Mouse (Mus musculus): ENCODE results near the gene Tnrc6b. TPM values are rescaled to one million over a fixed set of nuclear protein-coding genes. Genes with fewer than 3 reads are reported as not detected.

Tnrc6b gene
- total and polyA plus RNA-seq, 2 experiments = 7.3 to 18.2 TPM

DNA sequence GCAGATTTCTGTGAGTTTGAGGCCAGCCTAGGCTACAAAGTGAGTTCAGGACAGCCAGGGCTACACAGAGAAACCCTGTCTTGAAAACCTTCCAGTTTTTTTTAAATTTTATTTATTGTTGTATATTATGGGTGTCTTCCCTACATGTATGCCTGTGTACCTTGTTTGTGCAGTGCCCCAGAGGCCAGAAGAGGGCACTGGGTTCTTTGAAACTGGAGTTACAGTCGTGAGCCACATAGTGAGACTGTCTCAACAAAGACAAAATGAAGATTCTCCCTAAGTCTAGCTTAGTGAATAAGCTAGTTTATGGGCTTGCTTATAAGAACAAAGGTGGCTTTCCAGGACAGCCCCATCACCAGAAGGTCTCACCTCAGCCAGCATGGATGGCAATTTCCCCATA, 25.4 kb downstream of the Tnrc6b start:
- no peak overlapping the region for H3K27ac ChIP-seq (replicated peaks; ENCODE audit: insufficient read depth, low read depth, low read length)
- no peaks in the 10 kb centered on the region for H3K27me3 ChIP-seq (ENCODE audit: control insufficient read depth, insufficient read depth, low read length)
- 39% methylated on average over 1 of the region's 1 CpGs for WGBS
- no peaks in the 10 kb centered on the region for H3K36me3 ChIP-seq (ENCODE audit: control insufficient read depth, insufficient read depth, low read length)
- peaks cover 18% of the 10 kb centered on the region; the same call in 1 of the 2 replicates for H3K79me2 ChIP-seq (ENCODE audit: control insufficient read depth, insufficient read depth, low read length)
- no peak overlapping the region for H3K9ac ChIP-seq (ENCODE audit: low read depth, low read length)
- no peaks in the 10 kb centered on the region; the same call in 1 of the 2 replicates for H3K4me1 ChIP-seq (ENCODE audit: control insufficient read depth, insufficient read depth, low read length)
- no peak for TF ChIP-seq POLR2A (IDR thresholded peaks at IDR 0.05; ENCODE audit: extremely low read depth, insufficient read depth, low read length)
- no peak for TF ChIP-seq CTCF (IDR thresholded peaks at IDR 0.05; ENCODE audit: low read depth, low read length)
- no peak for DNase-seq (ENCODE audit: extremely low read depth, low read depth, low spot score)
- no peak overlapping the region for H3K4me3 ChIP-seq (ENCODE audit: insufficient read depth, low read depth, low read length)

DNA sequence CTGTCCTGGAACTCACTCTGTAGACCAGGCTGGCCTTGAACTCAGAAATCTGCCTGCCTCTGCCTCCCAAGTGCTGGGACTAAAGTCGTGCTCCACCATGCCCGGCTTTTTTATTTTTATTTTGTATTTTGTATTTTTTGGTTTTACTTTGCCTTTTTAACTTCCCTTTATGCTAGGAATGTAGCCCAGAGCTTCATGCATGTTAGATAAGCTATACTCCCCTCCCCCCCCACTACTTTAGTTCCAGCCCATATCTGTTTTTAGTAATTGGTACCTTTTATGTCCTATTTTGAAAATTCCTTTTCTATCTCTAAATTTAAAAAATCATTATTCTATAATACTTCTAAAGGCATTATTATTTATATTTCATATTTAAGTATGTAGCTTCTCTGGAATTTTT, 27.1 kb downstream of the Tnrc6b start:
- no peak for DNase-seq (ENCODE audit: extremely low read depth, low read depth, low spot score)
- Histone ChIP-seq H3K4me1 (ENCODE audit: control insufficient read depth, insufficient read depth, low read length) (0 out of 2 replicates have a peak, but pooled peaks cover 2% of the 10 kb centered on the region), H3K36me3 (ENCODE audit: control insufficient read depth, insufficient read depth, low read length) (no peaks in the 10 kb centered on the region), H3K4me3 (ENCODE audit: insufficient read depth, low read depth, low read length) (no peak overlapping the region), H3K27me3 (ENCODE audit: control insufficient read depth, insufficient read depth, low read length) (no peaks in the 10 kb centered on the region), H3K79me2 (ENCODE audit: control insufficient read depth, insufficient read depth, low read length) (peaks cover 25% of the 10 kb centered on the region; the same call in 1 of the 2 replicates), H3K9ac (ENCODE audit: low read depth, low read length) (no peak overlapping the region), H3K27ac (replicated peaks; ENCODE audit: insufficient read depth, low read depth, low read length) (no peak overlapping the region)
- TF ChIP-seq CTCF (IDR thresholded peaks at IDR 0.05; ENCODE audit: low read depth, low read length) = no peak
- TF ChIP-seq POLR2A (IDR thresholded peaks at IDR 0.05; ENCODE audit: extremely low read depth, insufficient read depth, low read length) = no peak
- 84% methylated on average over 2 of the region's 2 CpGs for WGBS

DNA sequence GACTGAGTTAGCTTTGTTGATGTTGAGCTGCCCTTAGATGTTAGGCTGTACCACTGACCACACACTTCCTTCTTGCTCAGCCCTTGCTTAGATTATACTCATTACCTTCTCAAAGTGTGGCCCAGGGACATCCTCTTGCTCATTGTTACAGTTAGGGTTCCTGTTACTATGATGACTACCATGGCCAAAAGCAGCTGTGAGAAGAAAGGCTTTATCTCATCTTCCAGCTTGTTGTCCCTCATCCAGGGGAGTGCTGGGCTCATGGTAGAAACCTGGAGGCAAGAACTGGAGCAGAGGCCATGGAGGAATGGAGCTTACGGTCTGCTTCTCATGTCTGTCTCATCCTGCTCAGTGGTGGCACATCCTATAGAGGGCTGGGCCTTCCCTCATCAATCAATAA, 28.9 kb downstream of the Tnrc6b start:
- 94% methylated on average over 1 of the region's 1 CpGs for WGBS
- Histone ChIP-seq H3K27ac (replicated peaks; ENCODE audit: insufficient read depth, low read depth, low read length) (no peak overlapping the region), H3K36me3 (ENCODE audit: control insufficient read depth, insufficient read depth, low read length) (no peaks in the 10 kb centered on the region)

DNA sequence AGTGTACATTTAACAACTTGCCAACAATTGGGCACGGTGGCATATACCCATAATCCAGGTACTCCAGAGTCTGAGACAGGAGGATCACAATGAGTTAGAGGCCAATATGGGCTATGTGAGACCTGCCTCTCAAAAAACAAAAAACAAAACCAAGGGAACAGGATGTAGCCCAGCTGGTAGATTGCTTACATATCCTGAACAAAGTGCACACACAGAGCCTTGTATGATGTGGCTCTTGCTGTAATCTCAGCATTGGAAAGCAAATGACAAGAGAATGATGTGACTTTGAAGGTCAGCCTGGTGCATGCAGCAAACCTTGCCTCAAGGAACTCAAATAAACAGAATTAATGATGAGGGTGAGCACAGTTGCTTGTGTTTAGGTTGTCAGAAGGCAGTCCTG, 30.7 kb downstream of the Tnrc6b start:
- Histone ChIP-seq H3K79me2 (ENCODE audit: control insufficient read depth, insufficient read depth, low read length) (peaks cover 30% of the 10 kb centered on the region; the same call in 1 of the 2 replicates), H3K4me1 (ENCODE audit: control insufficient read depth, insufficient read depth, low read length) (0 out of 2 replicates have a peak, but pooled peaks cover 2% of the 10 kb centered on the region), H3K9ac (ENCODE audit: low read depth, low read length) (no peak overlapping the region), H3K27me3 (ENCODE audit: control insufficient read depth, insufficient read depth, low read length) (no peaks in the 10 kb centered on the region), H3K4me3 (ENCODE audit: insufficient read depth, low read depth, low read length) (no peak overlapping the region), H3K27ac (replicated peaks; ENCODE audit: insufficient read depth, low read depth, low read length) (no peak overlapping the region), H3K36me3 (ENCODE audit: control insufficient read depth, insufficient read depth, low read length) (no peaks in the 10 kb centered on the region)
- no peak for TF ChIP-seq POLR2A (IDR thresholded peaks at IDR 0.05; ENCODE audit: extremely low read depth, insufficient read depth, low read length)
- TF ChIP-seq CTCF (IDR thresholded peaks at IDR 0.05; ENCODE audit: low read depth, low read length) = no peak
- no peak for DNase-seq (ENCODE audit: extremely low read depth, low read depth, low spot score)
- 53% methylated on average over 1 of the region's 1 CpGs for WGBS

More for the DNA sequence above, 28.9 kb downstream of the Tnrc6b start:
- H3K27me3 ChIP-seq (ENCODE audit: control insufficient read depth, insufficient read depth, low read length) = no peaks in the 10 kb centered on the region
- H3K4me3 ChIP-seq (ENCODE audit: insufficient read depth, low read depth, low read length) = no peak overlapping the region
- H3K79me2 ChIP-seq (ENCODE audit: control insufficient read depth, insufficient read depth, low read length) = peaks cover 25% of the 10 kb centered on the region; the same call in 1 of the 2 replicates
- no peak for DNase-seq (ENCODE audit: extremely low read depth, low read depth, low spot score)
- H3K4me1 ChIP-seq (ENCODE audit: control insufficient read depth, insufficient read depth, low read length) = 0 out of 2 replicates have a peak, but pooled peaks cover 2% of the 10 kb centered on the region
- H3K9ac ChIP-seq (ENCODE audit: low read depth, low read length) = no peak overlapping the region
- TF ChIP-seq POLR2A (IDR thresholded peaks at IDR 0.05; ENCODE audit: extremely low read depth, insufficient read depth, low read length) (no peak), CTCF (IDR thresholded peaks at IDR 0.05; ENCODE audit: low read depth, low read length) (no peak)

DNA sequence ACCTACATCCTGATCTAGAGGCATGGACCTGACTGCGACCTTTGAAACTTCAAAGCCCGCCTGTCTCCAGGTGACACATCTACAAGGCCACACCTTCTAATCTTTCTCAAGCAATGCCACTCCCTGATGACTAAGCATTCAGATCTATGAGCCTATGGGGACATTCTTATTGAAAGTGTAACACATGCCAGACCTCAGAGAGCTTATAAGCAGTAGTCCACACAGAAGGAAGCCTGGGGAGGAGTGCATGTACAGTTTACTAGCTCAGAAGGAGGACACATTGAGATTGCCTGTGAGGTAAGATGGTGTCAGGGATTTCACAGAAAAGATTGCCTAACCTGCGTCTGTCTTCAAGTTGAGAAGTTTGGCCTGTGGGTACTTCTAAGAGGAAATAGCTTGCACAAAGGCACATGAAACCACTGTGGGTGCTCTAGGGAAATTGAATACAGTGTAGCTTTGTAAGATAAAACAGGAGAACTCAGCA, 31.9 kb downstream of the Tnrc6b start:
- 80% methylated on average over 3 of the region's 3 CpGs for WGBS
- 0 out of 2 replicates have a peak, but pooled peaks cover 2% of the 10 kb centered on the region for H3K4me1 ChIP-seq (ENCODE audit: control insufficient read depth, insufficient read depth, low read length)
- no peak for DNase-seq (ENCODE audit: extremely low read depth, low read depth, low spot score)
- no peaks in the 10 kb centered on the region for H3K27me3 ChIP-seq (ENCODE audit: control insufficient read depth, insufficient read depth, low read length)
- H3K36me3 ChIP-seq (ENCODE audit: control insufficient read depth, insufficient read depth, low read length) = peaks cover 2% of the 10 kb centered on the region; the same call in 1 of the 2 replicates
- TF ChIP-seq CTCF (IDR thresholded peaks at IDR 0.05; ENCODE audit: low read depth, low read length) = no peak
- no peak for TF ChIP-seq POLR2A (IDR thresholded peaks at IDR 0.05; ENCODE audit: extremely low read depth, insufficient read depth, low read length)
- no peak overlapping the region for H3K9ac ChIP-seq (ENCODE audit: low read depth, low read length)
- H3K79me2 ChIP-seq (ENCODE audit: control insufficient read depth, insufficient read depth, low read length) = peaks cover 30% of the 10 kb centered on the region; the same call in 1 of the 2 replicates
- no peak overlapping the region for H3K27ac ChIP-seq (replicated peaks; ENCODE audit: insufficient read depth, low read depth, low read length)
- H3K4me3 ChIP-seq (ENCODE audit: insufficient read depth, low read depth, low read length) = no peak overlapping the region

DNA sequence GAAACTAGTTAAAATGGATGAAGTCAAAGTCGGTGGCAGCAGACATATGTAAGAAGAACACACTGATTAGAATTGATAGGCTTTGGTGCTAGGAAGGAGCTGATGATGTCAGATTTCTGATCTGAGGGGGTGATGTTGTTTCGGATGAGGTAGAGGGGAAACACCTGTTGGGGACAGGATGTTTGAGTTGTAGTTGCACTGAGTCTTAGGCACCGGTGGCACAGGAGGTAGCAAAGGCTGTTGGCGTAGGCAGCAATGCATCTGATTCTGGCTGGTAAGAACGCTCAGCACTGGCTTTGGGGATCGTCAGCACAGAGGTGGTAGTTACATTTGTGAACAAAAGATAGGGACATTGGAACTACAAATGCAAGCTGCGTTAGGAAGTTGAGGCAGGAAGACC, 32.5 kb downstream of the Tnrc6b start:
- Histone ChIP-seq H3K4me1 (ENCODE audit: control insufficient read depth, insufficient read depth, low read length) (0 out of 2 replicates have a peak, but pooled peaks cover 2% of the 10 kb centered on the region), H3K27ac (replicated peaks; ENCODE audit: insufficient read depth, low read depth, low read length) (no peak overlapping the region), H3K27me3 (ENCODE audit: control insufficient read depth, insufficient read depth, low read length) (no peaks in the 10 kb centered on the region), H3K36me3 (ENCODE audit: control insufficient read depth, insufficient read depth, low read length) (peaks cover 3% of the 10 kb centered on the region; the same call in 1 of the 2 replicates), H3K79me2 (ENCODE audit: control insufficient read depth, insufficient read depth, low read length) (peaks cover 33% of the 10 kb centered on the region; the same call in 1 of the 2 replicates), H3K9ac (ENCODE audit: low read depth, low read length) (no peak overlapping the region), H3K4me3 (ENCODE audit: insufficient read depth, low read depth, low read length) (no peak overlapping the region)
- WGBS = 87% methylated on average over 7 of the region's 7 CpGs
- no peak for DNase-seq (ENCODE audit: extremely low read depth, low read depth, low spot score)
- no peak for TF ChIP-seq POLR2A (IDR thresholded peaks at IDR 0.05; ENCODE audit: extremely low read depth, insufficient read depth, low read length)
- TF ChIP-seq CTCF (IDR thresholded peaks at IDR 0.05; ENCODE audit: low read depth, low read length) = no peak
